Comparison of ENCODE assay signal across 10 mouse cellular contexts in the genomic region with DNA sequence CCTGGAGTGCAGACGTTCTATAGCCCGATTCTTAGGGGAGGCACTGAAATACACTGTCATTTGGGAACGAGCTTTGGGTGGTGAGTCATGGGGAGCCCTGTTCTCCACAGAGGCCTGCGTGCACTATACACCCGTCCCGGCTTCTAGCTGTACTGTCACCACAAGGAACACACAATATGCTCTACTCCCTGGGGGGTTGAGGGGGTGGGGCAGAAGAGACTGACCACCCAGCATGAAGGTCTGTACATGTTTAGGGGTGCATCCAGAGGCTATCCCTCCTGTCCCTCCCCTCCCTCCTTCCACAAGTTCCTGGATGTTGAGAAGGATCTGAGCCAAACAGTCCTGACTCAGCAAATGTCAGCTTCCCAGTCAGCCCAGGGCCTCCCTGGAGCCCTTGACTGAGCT.
A peak's percentile ranks its signal among the peaks of the same experiment; 100 is the strongest.
DNase-seq lines count a peak whose midpoint lies in the region; ATAC-seq and TF ChIP-seq lines count a peak whose summit lies in the region.
"Had no signal": no experiment of that assay in that cellular context is flagged by ENCODE, and none has a peak within 500 bp of the region (broad histone marks: within the 10 kb centered on the region; RNA-seq: fewer than 3 reads in every experiment).

No protein-coding gene starts in this region.

- TF ChIP-seq CTCF in layer of hippocampus, adult 2 months (conservative IDR thresholded peaks at IDR 0.05) = no peak

- no peak for DNase-seq in layer of hippocampus, adult 2 months (ENCODE audit: low spot score in 2 of 2)
- no peak for DNase-seq in layer of hippocampus, adult 9-10 months (ENCODE audit: low spot score)
- DNase-seq in Muller cell, postnatal 12 days (ENCODE audit: inconsistent ontology term) = peak; percentile 44
- DNase-seq in thymus, postnatal 10 days (ENCODE audit: low spot score in 2 of 2) = no peak
- DNase-seq in retina, postnatal 1 day = no peak
- no peak for DNase-seq in thymus, adult 18-20 months

- no peaks in the 10 kb centered on the region for H3K9me3 ChIP-seq in embryonic facial prominence, embryonic 15.5 days (replicated peaks)
- no peaks in the 10 kb centered on the region for H3K9me3 ChIP-seq in kidney, embryonic 15.5 days (replicated peaks)

- no peak overlapping the region for H3K9ac ChIP-seq in embryonic facial prominence, embryonic 15.5 days
- no peak overlapping the region for H3K9ac ChIP-seq in kidney, embryonic 15.5 days

- H3K4me3 ChIP-seq in layer of hippocampus, adult 2 months = no peak overlapping the region
- no peak overlapping the region for H3K4me3 ChIP-seq in embryonic facial prominence, embryonic 15.5 days (replicated peaks)
- H3K4me3 ChIP-seq in kidney, embryonic 15.5 days (replicated peaks) = no peak overlapping the region
- H3K4me3 ChIP-seq: erythroblast, embryonic 14.5 days had no signal

- ATAC-seq in embryonic facial prominence, embryonic 15.5 days (ENCODE audit: insufficient number of reproducible peaks, low FRiP score, low TSS enrichment, low read depth) = 0 out of 2 replicates have a peak, but pooled peaks have one; percentile 17
- ATAC-seq in kidney, embryonic 15.5 days (replicated peaks; ENCODE audit: low FRiP score) = peak; percentile 17
- ATAC-seq: Patski had no signal

- H3K36me3 ChIP-seq in embryonic facial prominence, embryonic 15.5 days = peaks cover 87% of the 10 kb centered on the region
- peaks cover 80% of the 10 kb centered on the region for H3K36me3 ChIP-seq in kidney, embryonic 15.5 days

- no peak overlapping the region for H3K4me2 ChIP-seq in embryonic facial prominence, embryonic 15.5 days (replicated peaks)
- H3K4me2 ChIP-seq in kidney, embryonic 15.5 days = no peak overlapping the region

- H3K27ac ChIP-seq in layer of hippocampus, adult 2 months = peak overlapping the region; percentile 88
- H3K27ac ChIP-seq in embryonic facial prominence, embryonic 15.5 days (replicated peaks) = peak overlapping the region; percentile 93
- peak overlapping the region; percentile 84 for H3K27ac ChIP-seq in kidney, embryonic 15.5 days

- WGBS in embryonic facial prominence, embryonic 15.5 days = 67% methylated on average over 6 of the region's 6 CpGs
- 75% methylated on average over 6 of the region's 6 CpGs for WGBS in kidney, embryonic 15.5 days

- no peaks in the 10 kb centered on the region for H3K27me3 ChIP-seq in embryonic facial prominence, embryonic 15.5 days
- no peaks in the 10 kb centered on the region for H3K27me3 ChIP-seq in kidney, embryonic 15.5 days
- H3K27me3 ChIP-seq: Patski had no signal

- H3K4me1 ChIP-seq in embryonic facial prominence, embryonic 15.5 days = peaks cover 63% of the 10 kb centered on the region
- H3K4me1 ChIP-seq in kidney, embryonic 15.5 days = peaks cover 56% of the 10 kb centered on the region
